Mouse (Mus musculus): Measurements from ENCODE around the gene Acsl6.

The Acsl6 gene

GRCm38 (mm10) chr11:54305331-54305730 lies 1.7 kb downstream of the Acsl6 start:
- CTCF ChIA-PET = interaction anchor here (0.6 to 0.7 kb wide), 3 partner anchors 25 to 811 kb away, joined by 3 to 9 read pairs (median 8); no protein-coding TSS in a partner anchor

DNA sequence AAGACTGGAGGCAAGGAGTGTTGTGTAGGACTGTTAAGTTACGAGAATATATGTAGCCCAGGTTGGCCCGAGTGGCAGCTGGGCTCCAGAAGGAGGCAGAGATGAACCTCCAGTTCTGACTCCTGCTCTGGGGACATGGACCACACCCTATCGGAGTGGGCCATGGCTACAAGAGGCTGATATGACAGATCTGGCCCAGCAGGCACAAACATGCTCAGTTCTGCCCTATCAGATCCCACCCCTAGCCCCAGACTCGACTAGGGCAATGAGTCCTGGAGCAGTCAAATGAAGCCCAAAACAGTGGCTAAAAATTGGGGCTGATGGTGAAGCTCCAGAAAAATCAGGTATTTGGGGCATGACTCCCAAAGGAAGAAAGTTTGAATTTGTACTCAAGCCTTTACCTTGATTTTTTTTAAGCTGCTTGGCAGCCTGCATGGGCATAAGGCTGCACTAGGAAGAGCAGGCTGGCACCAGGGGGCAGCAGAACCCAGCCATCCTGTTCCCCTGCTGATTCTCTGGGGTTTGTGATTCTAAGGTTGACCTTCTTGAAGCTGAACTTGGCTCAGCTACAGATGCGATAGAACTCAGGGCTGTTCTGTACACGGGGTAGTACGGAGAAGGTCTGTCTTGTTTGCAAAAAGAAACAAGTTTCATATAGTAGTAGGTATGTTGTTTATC lies 3.7 kb downstream of the Acsl6 start:
- CTCF ChIA-PET = interaction anchor here (0.5 kb wide), 1 partner anchor 47 kb away, joined by 8 read pairs; no protein-coding TSS in a partner anchor

GRCm38 (mm10) chr11:54310588-54310987 lies 7.0 kb downstream of the Acsl6 start:
- CTCF ChIA-PET = no interaction called here

DNA sequence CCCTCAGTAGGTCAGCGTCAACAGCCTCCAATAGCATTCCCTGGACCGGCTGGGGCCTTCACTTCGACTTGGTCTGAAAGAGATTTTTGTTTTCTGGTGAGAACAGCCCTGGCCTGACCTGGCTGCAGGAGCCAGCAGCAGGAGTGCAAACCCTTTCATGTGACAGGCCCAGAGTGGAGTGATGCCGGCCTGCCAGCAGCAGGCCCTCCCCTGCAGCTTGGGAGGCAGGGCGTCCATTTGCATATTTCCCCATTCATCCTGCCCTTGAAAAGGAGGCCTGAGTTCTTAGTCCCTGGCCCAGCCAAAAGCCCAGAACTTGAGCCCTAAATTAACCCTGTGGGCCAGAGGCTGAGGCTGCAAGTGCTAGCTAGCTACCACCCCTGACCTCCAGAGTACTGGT lies 8.4 kb downstream of the Acsl6 start:
- CTCF ChIA-PET = no interaction called here

DNA sequence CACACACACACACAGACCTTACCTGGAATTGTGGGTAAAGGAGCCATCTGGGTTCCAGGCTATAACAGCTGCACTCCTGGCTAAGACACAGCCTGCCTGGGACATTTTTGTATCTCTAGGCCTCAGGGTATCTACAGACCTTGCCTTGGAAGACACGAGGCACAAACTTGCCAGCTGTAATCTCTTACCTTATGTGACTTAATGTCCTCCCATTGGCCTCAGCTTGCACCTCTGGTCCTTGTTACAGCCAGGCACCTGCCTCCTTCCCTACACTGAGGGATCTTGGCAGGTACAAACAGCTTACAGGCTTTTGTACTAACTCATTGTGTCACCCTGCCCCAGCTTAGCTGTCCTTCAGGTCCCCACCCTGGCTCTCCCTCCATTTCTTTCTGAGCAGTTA lies 9.0 kb downstream of the Acsl6 start:
- CTCF ChIA-PET = no interaction called here

DNA sequence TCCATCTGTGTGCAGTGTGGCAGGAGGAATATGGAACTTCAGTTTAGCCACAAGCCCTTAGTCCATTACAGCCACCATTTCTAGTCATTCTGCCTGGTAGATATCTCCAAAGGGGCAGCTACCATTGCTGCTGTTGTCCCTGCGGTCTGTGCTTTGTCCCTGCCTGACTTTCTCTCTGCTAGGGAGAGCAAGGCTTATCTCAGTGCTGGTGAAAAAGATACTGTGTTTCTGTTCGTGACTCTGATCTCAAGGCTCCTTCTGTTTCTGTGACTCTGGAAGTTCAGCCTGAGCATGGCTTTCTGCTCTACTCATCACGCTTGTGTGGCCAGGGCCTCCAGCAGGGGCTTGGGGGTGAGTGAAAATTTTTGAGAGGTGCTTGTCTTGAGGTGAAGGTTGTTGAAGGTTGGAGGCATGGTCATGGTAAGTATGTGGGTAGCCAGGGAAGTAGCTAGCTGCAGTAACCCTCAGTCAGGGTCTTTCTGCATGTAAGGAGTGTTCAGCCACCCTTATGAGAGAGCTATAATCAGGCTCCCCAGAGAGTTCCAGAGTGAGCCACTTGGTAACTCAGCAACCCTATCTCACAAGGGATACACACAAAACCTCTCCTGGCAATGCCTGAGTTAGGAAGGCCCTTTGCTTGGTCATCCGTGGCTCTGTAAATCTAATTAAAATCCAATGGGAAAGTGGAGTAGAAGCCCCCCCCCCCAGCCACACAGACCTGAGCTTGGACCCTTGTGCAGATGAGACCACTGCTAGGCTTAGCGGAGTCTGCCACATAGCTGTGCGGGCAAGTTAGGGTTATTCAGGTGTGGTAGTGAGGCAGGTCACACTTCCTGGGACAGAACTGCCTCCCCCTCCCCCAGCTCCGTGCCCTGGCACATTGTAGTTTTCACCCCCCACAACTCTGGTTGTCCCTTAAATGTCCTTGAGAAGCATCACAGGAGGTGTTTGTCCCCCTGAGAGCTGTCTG lies 10.1 kb downstream of the Acsl6 start:
- CTCF ChIA-PET = interaction anchor here (0.6 kb wide), 1 partner anchor 32 kb away, joined by 10 read pairs; no protein-coding TSS in a partner anchor

- CTCF ChIA-PET = no interaction called here
Observed at GRCm38 (mm10) chr11:54314740-54315139, 11.1 kb downstream of the Acsl6 start.

GRCm38 (mm10) chr11:54315336-54315735 lies 11.7 kb downstream of the Acsl6 start:
- CTCF ChIA-PET = no interaction called here

GRCm38 (mm10) chr11:54317361-54317760 lies 13.8 kb downstream of the Acsl6 start:
- CTCF ChIA-PET = no interaction called here

DNA sequence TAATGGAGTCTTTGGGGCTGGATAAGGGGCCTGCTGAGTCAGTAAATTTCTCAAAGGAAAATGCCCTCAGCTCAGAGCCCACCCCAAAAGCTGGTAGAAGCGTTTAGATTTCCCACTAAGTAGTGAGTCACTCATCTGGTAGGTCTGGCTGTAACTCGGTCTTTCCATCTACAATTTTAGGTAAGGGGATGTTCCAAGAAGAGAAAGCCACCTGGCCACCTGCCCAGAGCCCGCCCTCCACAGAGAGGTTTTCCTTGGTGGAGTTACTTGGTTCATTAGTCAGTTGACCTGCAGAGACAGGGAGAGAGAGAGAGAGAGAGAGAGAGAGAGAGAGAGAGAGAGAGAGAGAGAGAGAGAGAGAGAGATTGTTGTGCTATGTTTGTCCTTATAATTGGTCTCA lies 14.2 kb downstream of the Acsl6 start:
- CTCF ChIA-PET = interaction anchor here (0.6 kb wide), 1 partner anchor 168 kb away, joined by 3 read pairs; no protein-coding TSS in a partner anchor

DNA sequence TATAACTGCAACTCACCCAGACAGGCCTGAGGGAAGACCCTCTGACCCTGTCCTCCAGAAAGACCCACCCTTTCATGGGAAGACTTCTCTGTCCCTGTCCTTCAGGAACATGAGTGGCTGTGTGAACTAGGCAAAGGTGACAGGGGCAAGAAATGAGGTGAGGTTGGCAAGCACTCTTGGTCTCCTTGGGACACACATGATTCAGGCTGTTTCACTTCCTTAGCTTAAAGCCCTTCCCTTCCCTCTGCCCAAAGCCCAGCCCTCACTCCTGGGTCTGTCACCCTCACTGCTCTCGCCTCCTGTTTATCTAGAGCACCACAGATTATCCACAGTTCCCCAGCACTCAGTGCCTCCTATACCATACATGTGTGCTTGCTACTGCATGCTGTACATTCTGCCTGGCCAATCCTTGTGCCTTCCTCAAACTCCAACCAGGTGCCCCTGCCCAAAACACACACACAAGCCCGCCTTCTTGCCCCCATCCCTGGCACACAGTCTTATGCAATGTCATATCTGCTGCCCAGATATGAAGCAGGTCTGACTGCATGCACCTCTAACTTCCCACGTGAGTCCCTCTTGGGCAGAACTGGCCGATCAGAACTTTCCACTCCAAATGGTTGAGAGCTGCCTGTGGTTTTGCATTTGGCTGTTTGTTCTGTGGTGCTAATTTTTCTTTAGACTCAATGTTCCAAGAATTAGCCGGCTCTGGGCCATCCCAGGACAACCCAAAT lies 18.4 kb downstream of the Acsl6 start:
- CTCF ChIA-PET = no interaction called here

DNA sequence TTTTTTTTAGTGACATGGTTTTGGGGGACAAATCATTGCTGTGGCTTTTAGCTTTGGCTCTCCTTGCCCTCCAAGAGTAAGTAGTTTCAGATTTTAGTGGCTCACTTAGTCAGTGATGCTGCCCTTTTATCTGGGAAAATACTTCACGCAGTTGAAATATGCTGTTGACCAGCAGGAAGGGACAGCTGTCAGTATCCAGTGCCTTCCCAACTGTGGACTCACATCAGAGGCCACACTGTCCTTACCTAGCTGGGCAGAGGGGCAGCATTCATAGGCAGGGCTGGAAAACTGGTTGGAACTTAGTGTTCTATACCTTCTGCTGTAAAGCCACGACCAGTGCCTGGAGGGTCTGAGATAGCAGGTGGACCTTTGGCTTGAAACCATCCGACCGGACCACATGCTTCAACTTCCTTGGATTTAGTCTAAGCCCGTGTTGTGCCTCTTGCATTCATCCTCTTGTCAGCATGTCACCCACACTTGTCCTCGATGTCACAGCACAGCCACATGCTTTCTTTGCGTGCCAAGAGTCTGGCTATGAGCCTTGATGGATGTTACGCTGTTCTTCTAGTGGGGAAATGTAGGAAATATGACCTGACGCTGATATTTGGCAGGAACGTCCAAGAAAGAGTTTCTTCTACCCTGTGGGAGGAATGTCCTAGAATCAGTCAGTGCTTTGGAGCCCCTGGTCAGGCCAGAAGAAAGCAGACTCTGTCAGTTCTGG lies 28.0 kb downstream of the Acsl6 start:
- CTCF ChIA-PET = interaction anchor here (0.6 kb wide), 1 partner anchor 40 kb away, joined by 3 read pairs; no protein-coding TSS in a partner anchor

GRCm38 (mm10) chr11:54336165-54336707 lies 32.6 kb downstream of the Acsl6 start:
- CTCF ChIA-PET = no interaction called here

GRCm38 (mm10) chr11:54343703-54344102 lies 40.1 kb downstream of the Acsl6 start:
- CTCF ChIA-PET = no interaction called here

GRCm38 (mm10) chr11:54351704-54352103 lies 48.1 kb downstream of the Acsl6 start:
- CTCF ChIA-PET = no interaction called here

- CTCF ChIA-PET = no interaction called here
Observed at GRCm38 (mm10) chr11:54353121-54353576, 49.6 kb downstream of the Acsl6 start.

DNA sequence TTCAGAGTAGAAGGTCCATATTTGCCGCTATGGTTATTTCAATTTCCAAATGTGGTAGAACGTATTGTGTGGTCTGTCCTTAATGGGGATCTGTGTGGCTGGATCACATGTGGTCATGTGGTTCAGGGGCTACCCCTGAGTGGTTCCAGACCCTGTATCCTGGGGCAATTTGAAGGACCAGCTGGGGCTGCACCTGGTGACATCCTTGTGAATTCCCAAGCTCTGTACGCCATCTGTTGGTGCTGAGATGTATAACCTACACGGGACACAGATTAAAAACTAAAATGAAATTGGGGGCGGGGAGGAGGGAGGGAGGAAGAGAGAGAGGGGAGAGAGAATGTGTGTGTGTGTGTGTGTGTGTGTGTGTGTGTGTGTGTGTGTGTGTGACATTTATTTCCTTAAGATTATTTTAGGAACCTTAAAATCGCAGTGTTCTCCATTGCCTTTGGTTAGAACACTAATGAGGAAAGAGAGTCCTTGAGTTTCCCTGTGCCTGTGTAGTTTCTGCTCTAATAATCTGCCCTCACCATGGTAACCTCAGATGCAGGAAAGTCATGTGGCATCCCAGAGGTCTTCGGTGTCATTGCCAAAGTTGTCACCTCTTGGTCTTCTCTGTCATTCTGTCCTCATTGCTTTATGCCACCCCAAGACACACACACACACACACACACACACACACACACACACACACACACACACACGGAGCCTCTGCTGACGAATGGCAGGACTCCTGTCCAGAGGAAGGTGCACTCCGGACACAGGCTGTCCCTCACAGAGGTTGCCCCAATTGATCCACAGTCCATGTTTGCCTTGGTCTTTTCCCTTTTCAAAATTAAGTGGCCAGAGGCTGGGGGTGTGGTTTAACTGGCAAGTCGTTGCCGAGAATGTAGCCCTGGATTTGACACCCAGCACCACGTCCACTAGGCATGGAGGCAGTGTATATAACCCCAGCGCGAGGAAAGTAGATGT lies 51.3 kb downstream of the Acsl6 start:
- CTCF ChIA-PET = interaction anchor here (0.7 to 0.8 kb wide), 3 partner anchors 16 to 193 kb away, joined by 3 to 9 read pairs (median 8); no protein-coding TSS in a partner anchor

- CTCF ChIA-PET = interaction anchor here (0.7 to 0.8 kb wide), 3 partner anchors 15 to 193 kb away, joined by 3 to 9 read pairs (median 4); no protein-coding TSS in a partner anchor
Observed at GRCm38 (mm10) chr11:54355564-54355955, 52.0 kb downstream of the Acsl6 start.

- CTCF ChIA-PET = no interaction called here
Observed at GRCm38 (mm10) chr11:54356676-54357075, 53.1 kb downstream of the Acsl6 start.

GRCm38 (mm10) chr11:54372553-54372952 lies 69.0 kb downstream of the Acsl6 start:
- CTCF ChIA-PET = no interaction called here
